Mouse (Mus musculus): Measurements from ENCODE around the gene Cntnap5c. TPM values are rescaled to one million over a fixed set of nuclear protein-coding genes. Genes with fewer than 3 reads are reported as not detected.

Gene Cntnap5c
- total and polyA plus RNA-seq, 3 experiments, result not detected

GRCm38 (mm10) chr17:57887742-57888389, 118.5 kb downstream of the Cntnap5c start:
- no peak overlapping the region for H3K9ac ChIP-seq (ENCODE audit: insufficient read depth, low read depth)
- no peak for DNase-seq (ENCODE audit: extremely low read depth)
- H3K4me1 ChIP-seq (ENCODE audit: control insufficient read depth in 1 of 2, insufficient read depth in 2 of 2), result no peaks in the 10 kb centered on the region
- H3K79me2 ChIP-seq (replicated peaks; ENCODE audit: control insufficient read depth, extremely low read depth, insufficient read depth, poor library complexity, severe bottlenecking), result no peaks in the 10 kb centered on the region
- H3K4me3 ChIP-seq (replicated peaks in 1 of 3; ENCODE audit: low read depth in 2 of 3, low read length in 2 of 3, poor library complexity in 1 of 3), result no peak overlapping the region
- TF ChIP-seq ZC3H11A (IDR thresholded peaks at IDR 0.05; ENCODE audit: low read depth, low read length), result no peak
- TF ChIP-seq NELFE (IDR thresholded peaks at IDR 0.05; ENCODE audit: low read depth, low read length), result no peak
- no peak for TF ChIP-seq JUN (IDR thresholded peaks at IDR 0.05; ENCODE audit: insufficient read depth, low read depth, low read length)
- no peak for TF ChIP-seq MEF2A (IDR thresholded peaks at IDR 0.05; ENCODE audit: borderline replicate concordance, low read depth, low read length)
- TF ChIP-seq MAZ (IDR thresholded peaks at IDR 0.05; ENCODE audit: low read depth, low read length), result no peak
- dilution Hi-C loops (cut with MboI; ENCODE audit: extremely low pct_ligation_motif_present, extremely low pct_unique_long_range_greater_than_20kb, low sequenced_read_pairs), result no loop called here
- H3K9me3 ChIP-seq (replicated peaks; ENCODE audit: low read length), result no peaks in the 10 kb centered on the region
- H3K27me3 ChIP-seq (replicated peaks), result no peaks in the 10 kb centered on the region
- H3K4me2 ChIP-seq (ENCODE audit: insufficient read depth, low read depth, poor library complexity, severe bottlenecking), result no peak overlapping the region
- in situ Hi-C loops (cut with MboI; ENCODE audit: low pct_ligation_motif_present, low pct_unique_long_range_greater_than_20kb, low sequenced_read_pairs), result no loop called here
- no peaks in the 10 kb centered on the region for H3K36me3 ChIP-seq (replicated peaks in 1 of 2; ENCODE audit: control insufficient read depth in 1 of 2, insufficient read depth in 1 of 2, low read length in 1 of 2)
- no peak overlapping the region for H3K27ac ChIP-seq (ENCODE audit: insufficient read depth, low read depth)

DNA sequence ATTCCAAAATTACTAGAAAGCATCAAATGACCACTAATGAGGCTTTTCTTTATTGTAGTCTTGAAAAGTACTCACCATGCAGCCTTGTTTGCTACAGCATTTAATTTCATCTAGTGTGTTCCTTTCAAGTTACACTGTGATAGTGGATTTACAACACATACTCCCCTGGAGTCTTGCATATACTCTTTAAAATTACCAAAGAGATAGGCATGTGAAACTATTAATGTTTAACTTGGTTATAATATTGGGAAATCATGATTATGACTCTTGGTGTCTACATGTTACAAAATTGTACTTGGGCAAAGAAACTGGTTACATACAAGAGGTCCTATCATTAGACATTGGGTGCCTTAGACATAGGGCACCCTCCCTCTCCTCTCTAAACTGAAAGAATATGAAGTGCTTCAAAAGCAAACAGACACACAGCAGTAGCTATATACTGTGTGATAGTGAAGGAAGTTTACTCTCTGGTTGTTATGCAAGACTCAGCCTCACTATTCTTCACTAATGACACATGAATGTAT, 142.5 kb downstream of the Cntnap5c start:
- TF ChIP-seq ETS1 (conservative IDR thresholded peaks at IDR 0.05; ENCODE audit: low read depth, low read length), result no peak
- TF ChIP-seq MAZ (IDR thresholded peaks at IDR 0.05; ENCODE audit: low read depth, low read length), result no peak
- no peak for TF ChIP-seq IRF4 (IDR thresholded peaks at IDR 0.05; ENCODE audit: low read depth, low read length)
- no peak for TF ChIP-seq TBP (conservative IDR thresholded peaks at IDR 0.05; ENCODE audit: low read depth, low read length)
- no peak for TF ChIP-seq SIN3A (IDR thresholded peaks at IDR 0.05; ENCODE audit: low read length)
- TF ChIP-seq PAX5 (IDR thresholded peaks at IDR 0.05; ENCODE audit: low read length), result no peak
- TF ChIP-seq NELFE (IDR thresholded peaks at IDR 0.05; ENCODE audit: low read depth, low read length), result no peak
- no peak for TF ChIP-seq POLR2AphosphoS2 (IDR thresholded peaks at IDR 0.05; ENCODE audit: low read depth, low read length)

GRCm38 (mm10) chr17:57984230-57984629, 214.9 kb downstream of the Cntnap5c start:
- H3K9me3 ChIP-seq (replicated peaks; ENCODE audit: low read length), result no peaks in the 10 kb centered on the region
- H3K36me3 ChIP-seq (replicated peaks in 1 of 2; ENCODE audit: control insufficient read depth in 1 of 2, insufficient read depth in 1 of 2, low read length in 1 of 2), result no peaks in the 10 kb centered on the region
- TF ChIP-seq HCFC1 (IDR thresholded peaks at IDR 0.05; ENCODE audit: low read depth, low read length), result no peak
- H3K9ac ChIP-seq (ENCODE audit: insufficient read depth, low read depth), result no peak overlapping the region
- H3K4me1 ChIP-seq (ENCODE audit: control insufficient read depth in 1 of 2, insufficient read depth in 2 of 2), result no peaks in the 10 kb centered on the region
- dilution Hi-C loops (cut with MboI; ENCODE audit: extremely low pct_ligation_motif_present, extremely low pct_unique_long_range_greater_than_20kb, low sequenced_read_pairs), result no loop called here
- no peaks in the 10 kb centered on the region for H3K79me2 ChIP-seq (replicated peaks; ENCODE audit: control insufficient read depth, extremely low read depth, insufficient read depth, poor library complexity, severe bottlenecking)
- no peak overlapping the region for H3K4me3 ChIP-seq (replicated peaks in 1 of 3; ENCODE audit: low read depth in 2 of 3, low read length in 2 of 3, poor library complexity in 1 of 3)
- no peak for DNase-seq (ENCODE audit: extremely low read depth)
- in situ Hi-C loops (cut with MboI; ENCODE audit: low pct_ligation_motif_present, low pct_unique_long_range_greater_than_20kb, low sequenced_read_pairs), result no loop called here
- H3K4me2 ChIP-seq (ENCODE audit: insufficient read depth, low read depth, poor library complexity, severe bottlenecking), result no peak overlapping the region
- no peak overlapping the region for H3K27ac ChIP-seq (ENCODE audit: insufficient read depth, low read depth)
- no peaks in the 10 kb centered on the region for H3K27me3 ChIP-seq (replicated peaks)

More for the DNA sequence above, 142.5 kb downstream of the Cntnap5c start:
- Histone ChIP-seq H3K27ac (ENCODE audit: insufficient read depth, low read depth) (no peak overlapping the region), H3K9me3 (replicated peaks; ENCODE audit: low read length) (no peaks in the 10 kb centered on the region), H3K4me2 (ENCODE audit: insufficient read depth, low read depth, poor library complexity, severe bottlenecking) (no peak overlapping the region), H3K27me3 (replicated peaks) (no peaks in the 10 kb centered on the region), H3K9ac (ENCODE audit: insufficient read depth, low read depth) (no peak overlapping the region), H3K36me3 (replicated peaks in 1 of 2; ENCODE audit: control insufficient read depth in 1 of 2, insufficient read depth in 1 of 2, low read length in 1 of 2) (no peaks in the 10 kb centered on the region), H3K4me3 (replicated peaks in 1 of 3; ENCODE audit: low read depth in 2 of 3, low read length in 2 of 3, poor library complexity in 1 of 3) (no peak overlapping the region), H3K79me2 (replicated peaks; ENCODE audit: control insufficient read depth, extremely low read depth, insufficient read depth, poor library complexity, severe bottlenecking) (no peaks in the 10 kb centered on the region), H3K4me1 (ENCODE audit: control insufficient read depth in 1 of 2, insufficient read depth in 2 of 2) (no peaks in the 10 kb centered on the region)
- in situ Hi-C loops (cut with MboI; ENCODE audit: low pct_ligation_motif_present, low pct_unique_long_range_greater_than_20kb, low sequenced_read_pairs), result no loop called here
- DNase-seq (ENCODE audit: extremely low read depth), result no peak
- dilution Hi-C loops (cut with MboI; ENCODE audit: extremely low pct_ligation_motif_present, extremely low pct_unique_long_range_greater_than_20kb, low sequenced_read_pairs), result no loop called here

Data from CH12.LX (cell line).